Comparison of ENCODE assay signal across 15 mouse cellular contexts in the genomic region with DNA sequence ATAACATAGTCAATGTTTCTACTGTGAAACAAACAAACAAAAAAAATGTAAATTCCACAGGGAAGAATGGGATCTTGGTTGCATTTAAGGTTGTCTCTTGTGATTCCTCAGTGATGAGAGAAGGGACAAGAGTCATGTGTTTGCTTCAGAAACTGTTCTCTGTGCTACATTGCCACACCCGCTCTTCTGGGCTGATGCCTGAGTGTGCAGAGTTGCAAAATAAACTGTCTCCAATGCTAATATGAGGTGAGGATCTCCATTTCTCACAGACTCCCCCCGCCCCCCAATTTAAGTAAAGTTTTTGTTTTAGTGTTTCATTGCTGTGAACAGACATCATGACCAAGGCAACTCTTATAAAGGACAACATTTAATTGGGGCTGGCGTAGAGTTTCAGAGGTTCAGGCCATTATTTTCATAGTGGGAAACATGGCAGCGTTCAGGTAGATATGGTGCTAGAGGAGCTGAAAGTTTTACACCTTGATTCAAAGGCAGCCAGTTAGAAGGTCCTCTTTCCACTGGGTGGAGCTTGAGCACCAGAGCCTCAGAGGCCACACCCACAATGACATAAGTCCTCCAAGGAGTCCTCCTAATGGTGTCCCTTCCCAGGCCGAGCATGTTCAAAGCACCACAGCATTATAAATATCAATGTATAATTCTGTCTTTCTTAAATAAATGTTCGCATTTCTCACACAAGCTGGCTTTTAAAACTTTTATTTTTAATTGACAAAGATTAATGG. TPM values are rescaled to one million over a fixed set of nuclear protein-coding genes. Genes with fewer than 3 reads are reported as not detected.
DNase-seq lines count a peak whose midpoint lies in the region; ATAC-seq and TF ChIP-seq lines count a peak whose summit lies in the region.
"Had no signal": no experiment of that assay in that cellular context is flagged by ENCODE, and none has a peak within 500 bp of the region (broad histone marks: within the 10 kb centered on the region; RNA-seq: fewer than 3 reads in every experiment).

No protein-coding gene starts in this region.

- 0 out of 2 replicates have a peak, but pooled peaks have one; percentile 46 for ATAC-seq in stomach, embryonic 14.5 days (ENCODE audit: insufficient number of reproducible peaks, insufficient read depth, low FRiP score, low read depth)
- no peak for ATAC-seq in stomach, postnatal 0 days (ENCODE audit: low FRiP score, low TSS enrichment)
- ATAC-seq in intestine, embryonic 16.5 days: peak; percentile 47
- ATAC-seq: midbrain, embryonic 16.5 days had no signal

- peak; percentile 44 for DNase-seq in embryo, embryonic 11 days
- no peak for DNase-seq in embryo, embryonic 9.5 days (ENCODE audit: extremely low spot score)
- DNase-seq in stomach, postnatal 0 days (ENCODE audit: low spot score): no peak
- no peak for DNase-seq in right cerebral cortex, postnatal 10 days (ENCODE audit: low spot score in 2 of 2)
- no peak for DNase-seq in cerebellum, postnatal 14 days
- DNase-seq in ovary, postnatal 14 days (ENCODE audit: low spot score): no peak
- DNase-seq: adrenal gland, postnatal 14 days; cerebellum, adult 9-11 months; heart, postnatal 14 days had no signal

- H3K4me1 ChIP-seq in stomach, embryonic 14.5 days (ENCODE audit: control insufficient read depth, insufficient read depth, low read length): peaks cover 3% of the 10 kb centered on the region
- no peaks in the 10 kb centered on the region for H3K4me1 ChIP-seq in stomach, postnatal 0 days (replicated peaks; ENCODE audit: control insufficient read depth, insufficient read depth)
- peaks cover 5% of the 10 kb centered on the region; the same call in 1 of the 2 replicates for H3K4me1 ChIP-seq in intestine, embryonic 16.5 days (ENCODE audit: control insufficient read depth, insufficient read depth, low read length)

- 77% methylated on average over 6 of the region's 6 CpGs for WGBS in stomach, embryonic 14.5 days
- WGBS in stomach, postnatal 0 days: 71% methylated on average over 6 of the region's 6 CpGs
- WGBS in intestine, embryonic 16.5 days: 77% methylated on average over 6 of the region's 6 CpGs

- no peak for TF ChIP-seq CTCF in stomach, postnatal 0 days (IDR thresholded peaks at IDR 0.05; ENCODE audit: low read depth)

- H3K36me3 ChIP-seq in stomach, embryonic 14.5 days (ENCODE audit: control insufficient read depth, insufficient read depth, low read length): peaks cover 28% of the 10 kb centered on the region
- H3K36me3 ChIP-seq in stomach, postnatal 0 days (ENCODE audit: control insufficient read depth, insufficient read depth, low read length): peaks cover 9% of the 10 kb centered on the region; the same call in 1 of the 2 replicates
- peaks cover 16% of the 10 kb centered on the region; the same call in 1 of the 2 replicates for H3K36me3 ChIP-seq in intestine, embryonic 16.5 days (ENCODE audit: control insufficient read depth, insufficient read depth, low read length)

- H3K27me3 ChIP-seq in stomach, embryonic 14.5 days (ENCODE audit: control insufficient read depth, insufficient read depth, low read length): no peaks in the 10 kb centered on the region
- H3K27me3 ChIP-seq in stomach, postnatal 0 days (ENCODE audit: control insufficient read depth, insufficient read depth, low read length): no peaks in the 10 kb centered on the region
- no peaks in the 10 kb centered on the region for H3K27me3 ChIP-seq in intestine, embryonic 16.5 days (replicated peaks; ENCODE audit: control insufficient read depth, insufficient read depth, low read length)
- H3K27me3 ChIP-seq: limb, embryonic 12.5 days; stomach, embryonic 15.5 days had no signal

- no peak overlapping the region for H3K4me2 ChIP-seq in stomach, embryonic 14.5 days (replicated peaks; ENCODE audit: low read depth, low read length)
- H3K4me2 ChIP-seq in stomach, postnatal 0 days (replicated peaks; ENCODE audit: low read depth): no peak overlapping the region
- H3K4me2 ChIP-seq in intestine, embryonic 16.5 days (ENCODE audit: low read depth, low read length): no peak overlapping the region
- H3K4me2 ChIP-seq: limb, embryonic 12.5 days; stomach, embryonic 15.5 days had no signal

- H3K4me3 ChIP-seq in stomach, embryonic 14.5 days (ENCODE audit: low read depth, low read length): no peak overlapping the region
- H3K4me3 ChIP-seq in stomach, postnatal 0 days (ENCODE audit: low read depth, low read length): no peak overlapping the region
- no peak overlapping the region for H3K4me3 ChIP-seq in intestine, embryonic 16.5 days (ENCODE audit: low read length)
- H3K4me3 ChIP-seq: limb, embryonic 12.5 days; stomach, embryonic 15.5 days had no signal

- no peaks in the 10 kb centered on the region for H3K9me3 ChIP-seq in stomach, embryonic 14.5 days (ENCODE audit: control insufficient read depth, low read depth, low read length)
- H3K9me3 ChIP-seq in stomach, postnatal 0 days (ENCODE audit: control insufficient read depth, low read length): no peaks in the 10 kb centered on the region
- H3K9me3 ChIP-seq in intestine, embryonic 16.5 days (ENCODE audit: control insufficient read depth, low read length): no peaks in the 10 kb centered on the region
- H3K9me3 ChIP-seq: limb, embryonic 12.5 days; stomach, embryonic 15.5 days had no signal

- TF ChIP-seq EP300 in stomach, postnatal 0 days (optimal IDR thresholded peaks at IDR 0.05): no peak

- H3K9ac ChIP-seq in stomach, embryonic 14.5 days (replicated peaks; ENCODE audit: low read depth, low read length): no peak overlapping the region
- H3K9ac ChIP-seq in stomach, postnatal 0 days (ENCODE audit: low read length): no peak overlapping the region
- H3K9ac ChIP-seq in intestine, embryonic 16.5 days (ENCODE audit: low read depth, low read length): no peak overlapping the region
- H3K9ac ChIP-seq: limb, embryonic 12.5 days; stomach, embryonic 15.5 days had no signal

- H3K27ac ChIP-seq in stomach, embryonic 14.5 days (ENCODE audit: low read length): no peak overlapping the region
- H3K27ac ChIP-seq in stomach, postnatal 0 days (replicated peaks): no peak overlapping the region
- H3K27ac ChIP-seq in intestine, embryonic 16.5 days (ENCODE audit: low read length): no peak overlapping the region
- H3K27ac ChIP-seq: kidney, postnatal 0 days; limb, embryonic 12.5 days; stomach, embryonic 15.5 days had no signal

RNA-seq across cellular contexts. Expression of gene Rps12, which starts 6.4 kb away (rescaled TPM):
- 247 and 248 TPM in 2 replicates for polyA plus RNA-seq in stomach, embryonic 14.5 days (2014; fragmentation: Nextera tagmentation; extraction: Ambion mirVana)
- polyA plus RNA-seq in stomach, postnatal 0 days (2015; fragmentation: Nextera tagmentation; extraction: Ambion mirVana): 176 and 215 TPM in 2 replicates
- polyA plus RNA-seq in intestine, embryonic 16.5 days (2015; fragmentation: Nextera tagmentation; extraction: Ambion mirVana): 161 and 175 TPM in 2 replicates

RNA-seq across cellular contexts. Expression of gene Slc18b1, which starts 16.1 kb away (rescaled TPM):
- polyA plus RNA-seq in stomach, embryonic 14.5 days (2014; fragmentation: Nextera tagmentation; extraction: Ambion mirVana): 17.3 and 23.7 TPM in 2 replicates
- 9.2 and 9.4 TPM in 2 replicates for polyA plus RNA-seq in stomach, postnatal 0 days (2015; fragmentation: Nextera tagmentation; extraction: Ambion mirVana)
- polyA plus RNA-seq in intestine, embryonic 16.5 days (2015; fragmentation: Nextera tagmentation; extraction: Ambion mirVana): 21.2 and 21.4 TPM in 2 replicates
